In genomic region chr1:64836114-64836513, GRCm38 (mm10) we compare ENCODE assay signal across 17 mouse cellular contexts.
"Had no signal": no experiment of that assay in that cellular context is flagged by ENCODE, and none has a peak within 500 bp of the region (broad histone marks: within the 10 kb centered on the region; RNA-seq: fewer than 3 reads in every experiment).

No protein-coding gene starts in this region.

- H3K4me2 ChIP-seq: limb, embryonic 12.5 days; limb, embryonic 15.5 days; liver, embryonic 11.5 days; lung, embryonic 15.5 days; midbrain, embryonic 13.5 days had no signal

- DNase-seq: kidney, adult 2 months; left cerebral cortex, postnatal 4 days; liver, postnatal 0 days; thymus, adult 2 months; thymus, postnatal 14 days; thymus, postnatal 4 days had no signal

- ATAC-seq: liver, postnatal 0 days; midbrain, embryonic 13.5 days; midbrain, embryonic 16.5 days had no signal

- H3K27ac ChIP-seq: limb, embryonic 12.5 days; limb, embryonic 15.5 days; liver, embryonic 14.5 days; lung, embryonic 15.5 days; midbrain, embryonic 10.5 days; midbrain, embryonic 13.5 days; stomach, postnatal 0 days had no signal

- H3K9me3 ChIP-seq: limb, embryonic 12.5 days; limb, embryonic 15.5 days; lung, embryonic 15.5 days; megakaryocyte, embryonic 14.5 days; midbrain, embryonic 10.5 days; midbrain, embryonic 13.5 days had no signal

- H3K36me3 ChIP-seq: limb, embryonic 12.5 days; limb, embryonic 15.5 days; lung, embryonic 15.5 days; midbrain, embryonic 10.5 days; midbrain, embryonic 13.5 days had no signal

- H3K27me3 ChIP-seq: limb, embryonic 12.5 days; limb, embryonic 15.5 days; lung, embryonic 15.5 days; megakaryocyte, embryonic 14.5 days; midbrain, embryonic 13.5 days had no signal

- H3K4me3 ChIP-seq: limb, embryonic 12.5 days; limb, embryonic 15.5 days; lung, embryonic 15.5 days; megakaryocyte, embryonic 14.5 days; midbrain, embryonic 10.5 days; midbrain, embryonic 13.5 days; myocyte had no signal

- H3K4me1 ChIP-seq: lung, embryonic 15.5 days had no signal

- H3K9ac ChIP-seq: limb, embryonic 12.5 days; limb, embryonic 15.5 days; liver, embryonic 14.5 days; liver, postnatal 0 days; lung, embryonic 15.5 days; midbrain, embryonic 13.5 days had no signal
